Mouse (Mus musculus) macrophage (primary cell): ENCODE results near the gene Anks1b. TPM values are rescaled to one million over a fixed set of nuclear protein-coding genes. Genes with fewer than 3 reads are reported as not detected.

Experiments
- H3K27ac ChIP-seq: fragments of 350-480 bp; formaldehyde crosslinking; 2 replicates; pipeline ENCODE4 v1.9.0; 2021
- H3K36me3 ChIP-seq: fragments of 350-480 bp; formaldehyde crosslinking; 2 replicates; pipeline ENCODE4 v1.9.0; 2021; ENCODE audit errors: inconsistent target
- H3K4me3 ChIP-seq: fragments of 350-480 bp; formaldehyde crosslinking; 2 replicates; pipeline ENCODE4 v1.9.0; 2021; ENCODE audit errors: inconsistent target
- H3K79me2 ChIP-seq: fragments of 350-480 bp; formaldehyde crosslinking; 2 replicates; pipeline ENCODE4 v1.9.0; 2021; ENCODE audit errors: inconsistent target
- WGBS: methylation state at CpG from one replicate; pipeline ENCODE4 v1.1.7; 2026; ENCODE audit warnings: inconsistent platforms; ENCODE audit not compliant: missing documents; 5-methylcytosine and 5-hydroxymethylcytosine counted together
- polyA plus RNA-seq: library from polyadenylated mRNA; stranded (reverse); fragments of 250-400 nt; gene quantifications from 3 replicates; pipeline ENCODE4 v1.2.4, GENCODE M21; 2018; ENCODE audit warnings: inconsistent platforms

Anks1b gene
- polyA plus RNA-seq, 1 experiment from 2014 or later = not detected

DNA sequence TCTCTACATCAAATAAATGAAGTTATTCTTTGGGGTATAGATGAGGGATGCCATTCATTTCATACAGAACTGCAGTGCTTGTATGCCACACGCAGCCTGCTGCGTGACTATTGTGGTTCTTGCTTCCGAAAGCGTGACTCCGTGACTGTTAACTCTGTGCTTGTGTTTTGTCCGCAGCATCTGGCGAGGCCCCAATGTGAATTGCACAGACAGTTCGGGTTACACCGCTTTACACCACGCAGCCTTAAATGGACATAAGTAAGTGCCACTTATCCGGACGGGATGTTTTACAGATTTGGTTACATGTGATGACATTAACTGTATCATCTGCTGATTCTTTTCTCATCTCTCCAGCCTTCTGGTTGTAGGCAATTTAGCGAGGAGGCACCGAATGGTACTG is 159.7 kb downstream of the Anks1b start:
- H3K4me3 ChIP-seq = no peak overlapping the region
- H3K27ac ChIP-seq = no peak overlapping the region
- H3K36me3 ChIP-seq = no peaks in the 10 kb centered on the region
- H3K79me2 ChIP-seq = no peaks in the 10 kb centered on the region
- WGBS = 96% methylated on average over 14 of the region's 14 CpGs

DNA sequence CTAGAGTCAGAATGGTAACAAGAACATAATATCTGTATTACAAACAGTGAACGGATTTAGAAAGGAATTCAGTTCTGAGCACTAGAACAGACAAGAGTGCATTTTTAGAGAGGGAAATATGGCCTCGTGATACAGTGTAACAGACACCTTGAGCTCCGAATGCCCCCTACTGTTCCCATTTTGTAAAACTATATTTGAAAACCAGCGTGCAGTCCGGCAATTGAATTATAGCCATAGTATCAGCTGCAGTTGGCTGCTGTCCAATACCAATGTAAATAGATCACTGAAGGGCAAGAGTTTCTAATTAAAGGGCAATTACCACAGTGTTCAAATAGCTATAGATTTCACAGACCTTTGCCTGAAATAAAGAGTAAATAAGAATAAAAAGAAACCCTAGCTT is 170.0 kb downstream of the Anks1b start:
- Histone ChIP-seq H3K36me3 (no peaks in the 10 kb centered on the region), H3K79me2 (no peaks in the 10 kb centered on the region), H3K4me3 (no peak overlapping the region), H3K27ac (no peak overlapping the region)
- WGBS = 29% methylated on average over 5 of the region's 5 CpGs

DNA sequence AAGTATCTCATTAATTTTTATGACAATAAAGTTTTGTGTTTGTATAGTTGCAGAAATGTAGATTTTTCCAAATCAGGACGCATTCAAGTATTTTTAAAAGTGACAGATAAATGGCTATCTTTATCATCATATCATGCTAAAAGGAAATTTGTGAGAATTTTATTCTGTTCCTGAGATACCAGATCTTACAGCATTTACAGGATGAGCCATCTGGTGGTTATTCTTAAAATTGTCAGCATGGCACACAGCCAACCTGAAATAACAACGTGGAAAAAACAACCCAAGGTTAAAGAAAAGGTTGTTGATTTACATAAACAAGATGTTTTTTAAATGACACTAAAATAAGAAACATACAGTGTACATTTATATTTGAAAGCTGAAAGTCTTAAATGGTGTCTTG is 170.5 kb downstream of the Anks1b start:
- Histone ChIP-seq H3K36me3 (no peaks in the 10 kb centered on the region), H3K79me2 (no peaks in the 10 kb centered on the region), H3K4me3 (no peak overlapping the region), H3K27ac (no peak overlapping the region)
- 56% methylated on average over 2 of the region's 2 CpGs for WGBS

DNA sequence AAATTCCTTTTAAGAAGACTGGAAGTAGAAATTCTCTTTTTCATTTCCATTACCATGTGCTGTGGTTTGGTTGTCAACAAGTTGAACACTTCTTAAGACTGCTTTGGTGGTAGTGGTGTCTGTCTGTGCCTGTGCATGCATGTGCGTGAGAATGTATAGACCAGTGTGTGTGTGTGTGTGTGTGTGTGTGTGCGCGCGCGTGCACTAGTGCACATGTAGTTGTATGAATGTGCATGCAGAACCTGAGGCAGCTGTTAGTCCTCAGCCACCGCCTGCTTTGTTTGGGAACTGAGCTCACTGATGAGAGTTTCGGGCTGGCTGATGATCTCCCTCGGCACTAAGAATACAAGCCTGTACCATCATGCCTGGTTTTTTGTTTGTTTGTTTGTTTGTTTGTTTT is 170.9 kb downstream of the Anks1b start:
- Histone ChIP-seq H3K79me2 (no peaks in the 10 kb centered on the region), H3K4me3 (no peak overlapping the region), H3K27ac (no peak overlapping the region), H3K36me3 (no peaks in the 10 kb centered on the region)
- WGBS = 95% methylated on average over 7 of the region's 8 CpGs

DNA sequence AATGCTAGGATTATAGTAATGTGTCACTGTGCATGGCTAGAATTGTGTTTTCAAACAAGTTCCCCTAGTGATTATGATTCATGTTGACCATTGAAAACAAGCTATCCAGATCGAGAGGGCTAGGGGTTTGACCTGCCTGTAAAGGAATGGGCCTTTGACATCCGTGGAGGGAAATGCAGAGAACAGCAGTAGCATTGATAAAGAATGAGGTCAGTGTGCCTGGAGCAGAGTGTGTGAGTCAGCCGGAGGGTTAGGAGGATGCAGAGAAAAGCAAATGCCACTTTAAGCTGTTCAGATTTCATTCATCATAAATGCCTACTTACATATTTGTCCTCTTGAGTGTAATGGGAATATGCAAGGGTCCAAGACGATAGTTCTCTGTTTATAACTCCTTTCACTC is 195.3 kb downstream of the Anks1b start:
- Histone ChIP-seq H3K36me3 (no peaks in the 10 kb centered on the region), H3K79me2 (no peaks in the 10 kb centered on the region), H3K4me3 (no peak overlapping the region), H3K27ac (no peak overlapping the region)
- 66% methylated on average over 4 of the region's 4 CpGs for WGBS

DNA sequence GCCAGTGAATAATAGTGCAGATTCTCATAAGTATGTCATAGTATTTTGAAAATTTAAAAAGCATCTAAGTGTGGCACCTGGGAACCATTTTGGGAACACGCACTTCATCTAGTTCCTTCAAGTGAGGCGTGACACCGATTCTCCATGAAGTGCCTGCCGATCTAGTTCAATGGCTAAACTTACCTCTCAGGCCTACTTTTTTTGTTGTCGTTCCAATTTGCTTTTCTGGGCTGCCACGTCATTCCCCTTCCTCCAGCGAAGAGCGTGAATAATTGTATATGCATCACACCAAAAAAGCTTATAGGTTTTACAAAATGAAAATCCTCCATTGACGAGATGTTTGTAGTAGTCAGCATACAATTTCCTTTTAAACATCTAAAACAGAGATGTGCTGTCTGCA is 204.6 kb downstream of the Anks1b start:
- Histone ChIP-seq H3K79me2 (no peaks in the 10 kb centered on the region), H3K27ac (no peak overlapping the region), H3K4me3 (no peak overlapping the region), H3K36me3 (no peaks in the 10 kb centered on the region)
- WGBS = 88% methylated on average over 9 of the region's 9 CpGs

DNA sequence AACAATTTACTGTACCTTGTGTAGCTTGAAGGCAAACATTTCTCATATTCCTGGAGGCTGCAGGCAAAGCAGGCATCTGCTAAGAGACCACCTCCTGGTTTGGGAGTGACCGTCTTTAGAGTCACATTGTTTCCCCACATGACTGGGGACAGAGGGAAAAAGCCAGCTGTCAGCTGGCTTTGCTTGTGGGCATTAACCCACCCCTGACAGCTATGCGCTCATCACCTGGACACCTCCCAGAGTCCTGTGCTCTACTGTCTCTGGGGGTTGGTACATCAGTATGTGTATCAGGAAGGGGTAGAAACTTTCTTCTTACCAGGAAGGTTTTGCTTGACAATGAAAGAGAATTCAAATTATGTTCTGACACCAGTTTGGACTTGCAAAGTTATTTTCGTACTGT is 207.8 kb downstream of the Anks1b start:
- WGBS = 70% methylated on average over 3 of the region's 3 CpGs
- no peaks in the 10 kb centered on the region for H3K36me3 ChIP-seq
- no peaks in the 10 kb centered on the region for H3K79me2 ChIP-seq
- H3K27ac ChIP-seq = no peak overlapping the region
- no peak overlapping the region for H3K4me3 ChIP-seq

DNA sequence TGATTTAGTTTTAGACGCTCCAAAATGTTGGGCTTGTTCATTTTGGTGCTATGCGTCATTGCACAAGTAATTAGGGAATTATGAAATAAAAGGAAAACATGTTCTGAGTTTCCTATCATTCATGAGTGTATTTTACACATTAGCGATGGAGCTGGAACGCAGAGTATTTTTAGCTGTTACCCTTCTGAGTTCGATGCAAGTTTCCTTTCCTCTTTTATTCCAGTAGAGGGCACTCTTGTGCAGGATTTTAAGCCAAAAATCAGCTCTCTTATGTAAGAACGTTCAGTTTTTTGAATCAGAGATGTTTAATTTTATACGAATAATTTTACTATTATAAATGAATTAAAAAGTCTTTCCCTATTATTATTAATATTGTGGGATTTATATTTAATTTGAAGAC is 208.3 kb downstream of the Anks1b start:
- no peaks in the 10 kb centered on the region for H3K36me3 ChIP-seq
- no peak overlapping the region for H3K4me3 ChIP-seq
- 15% methylated on average over 7 of the region's 7 CpGs for WGBS
- H3K27ac ChIP-seq = no peak overlapping the region
- H3K79me2 ChIP-seq = no peaks in the 10 kb centered on the region

DNA sequence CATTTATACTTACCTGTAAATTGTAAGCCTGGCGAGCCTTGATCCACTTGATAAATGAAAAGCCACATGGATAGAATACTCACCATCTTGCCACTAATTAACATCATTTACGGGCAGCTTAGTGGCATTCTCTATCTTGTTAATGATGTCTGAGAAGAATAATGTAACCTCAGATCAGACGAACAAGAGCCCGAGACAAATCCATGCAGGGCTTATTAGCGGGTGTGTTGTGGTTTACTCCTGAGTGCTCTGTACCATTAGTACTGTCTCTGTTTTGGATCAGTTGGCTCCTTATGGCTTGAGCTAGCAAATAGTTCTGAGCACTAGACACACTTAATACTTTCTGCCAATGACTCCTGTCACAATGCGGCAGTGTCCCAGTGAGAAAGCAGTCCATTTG is 220.6 kb downstream of the Anks1b start:
- whole genome bisulfite sequencing = 99% methylated on average over 6 of the region's 6 CpGs
- no peaks in the 10 kb centered on the region for H3K79me2 ChIP-seq
- no peak overlapping the region for H3K4me3 ChIP-seq
- no peak overlapping the region for H3K27ac ChIP-seq
- no peaks in the 10 kb centered on the region for H3K36me3 ChIP-seq

DNA sequence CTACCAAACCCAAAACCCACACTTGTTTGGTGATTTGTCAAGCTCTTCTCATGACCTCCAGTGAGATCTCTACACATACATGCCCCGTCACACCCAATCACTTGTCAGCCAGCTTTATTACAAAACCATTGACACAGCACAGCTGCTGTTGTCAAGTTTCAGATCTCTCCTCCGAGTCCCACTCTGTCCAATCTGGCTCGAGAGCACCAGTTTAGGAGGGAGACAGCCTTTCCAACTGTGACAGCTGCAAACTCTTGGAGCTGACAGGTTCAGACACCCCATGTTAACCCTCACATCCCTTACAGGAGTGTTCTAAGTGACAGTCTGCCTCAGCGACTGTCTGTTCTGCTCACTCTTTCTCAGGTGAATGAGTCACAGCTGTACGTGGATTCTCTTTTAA is 239.4 kb downstream of the Anks1b start:
- Histone ChIP-seq H3K27ac (no peak overlapping the region), H3K79me2 (no peaks in the 10 kb centered on the region), H3K36me3 (no peaks in the 10 kb centered on the region), H3K4me3 (no peak overlapping the region)
- WGBS = 82% methylated on average over 5 of the region's 5 CpGs

DNA sequence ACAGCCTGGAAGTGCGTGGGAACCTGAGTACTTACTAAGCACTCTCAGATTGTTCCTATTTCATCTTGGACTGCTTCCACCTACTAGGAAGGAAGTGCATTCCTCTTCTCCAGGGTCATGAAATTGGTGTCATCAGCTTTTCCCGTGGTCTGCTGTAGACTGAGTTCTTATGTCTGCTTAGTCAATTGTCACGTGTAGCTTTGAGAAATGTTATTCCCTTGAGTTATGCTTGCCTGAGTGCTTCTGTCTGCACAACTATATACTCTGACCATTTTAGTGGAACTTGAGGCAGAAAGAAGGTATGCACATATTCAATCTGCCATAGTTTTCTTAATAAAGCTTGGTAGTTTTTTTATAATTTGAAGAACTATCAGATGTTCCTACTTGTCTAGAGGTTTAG is 243.6 kb downstream of the Anks1b start:
- WGBS = 92% methylated on average over 3 of the region's 3 CpGs

DNA sequence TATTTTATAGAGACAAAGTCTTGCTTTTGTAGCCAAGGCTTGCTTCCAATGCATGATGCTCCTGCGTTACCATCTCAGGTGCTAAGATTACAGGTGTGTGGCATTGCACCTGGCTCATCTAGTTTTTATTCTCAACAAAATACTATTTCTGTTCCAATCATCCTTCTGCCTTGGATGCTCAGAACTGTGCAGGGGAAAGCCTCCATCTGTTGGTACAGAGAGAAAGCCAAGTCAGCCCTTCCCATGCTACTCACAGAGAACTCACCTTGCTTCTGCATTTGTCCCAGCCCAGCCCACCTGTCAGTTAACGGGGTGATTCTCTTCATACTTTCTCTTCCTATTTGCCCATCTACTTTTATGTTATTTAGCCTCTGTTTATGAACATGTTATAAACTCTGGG is 244.5 kb downstream of the Anks1b start:
- Histone ChIP-seq H3K4me3 (no peak overlapping the region), H3K27ac (no peak overlapping the region), H3K79me2 (no peaks in the 10 kb centered on the region), H3K36me3 (no peaks in the 10 kb centered on the region)
- WGBS = 73% methylated on average over 2 of the region's 2 CpGs

More for the DNA sequence above, 243.6 kb downstream of the Anks1b start:
- no peak overlapping the region for H3K27ac ChIP-seq
- no peaks in the 10 kb centered on the region for H3K36me3 ChIP-seq
- no peaks in the 10 kb centered on the region for H3K79me2 ChIP-seq
- H3K4me3 ChIP-seq = no peak overlapping the region

DNA sequence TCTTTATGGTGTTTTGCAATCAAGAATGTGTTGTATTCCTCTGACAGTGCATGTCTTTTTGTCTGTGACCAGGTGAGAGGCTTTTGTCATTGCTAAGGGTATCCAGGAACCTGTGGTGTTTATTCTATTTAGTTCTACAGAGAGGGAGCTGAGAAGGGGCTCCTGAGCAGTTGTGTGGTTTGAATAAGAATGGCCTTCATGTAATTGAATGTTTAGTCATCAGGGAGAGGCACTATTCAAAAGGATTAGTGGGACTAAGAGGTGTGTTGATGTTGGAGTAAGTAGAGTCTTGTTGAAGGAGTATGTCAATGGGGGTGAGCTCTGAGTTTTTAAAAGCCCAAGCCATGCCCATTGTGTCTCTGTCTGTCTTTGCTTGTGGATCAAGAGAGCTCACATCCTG is 264.2 kb downstream of the Anks1b start:
- H3K4me3 ChIP-seq = no peak overlapping the region
- H3K27ac ChIP-seq = no peak overlapping the region
- H3K36me3 ChIP-seq = no peaks in the 10 kb centered on the region
- no peaks in the 10 kb centered on the region for H3K79me2 ChIP-seq

DNA sequence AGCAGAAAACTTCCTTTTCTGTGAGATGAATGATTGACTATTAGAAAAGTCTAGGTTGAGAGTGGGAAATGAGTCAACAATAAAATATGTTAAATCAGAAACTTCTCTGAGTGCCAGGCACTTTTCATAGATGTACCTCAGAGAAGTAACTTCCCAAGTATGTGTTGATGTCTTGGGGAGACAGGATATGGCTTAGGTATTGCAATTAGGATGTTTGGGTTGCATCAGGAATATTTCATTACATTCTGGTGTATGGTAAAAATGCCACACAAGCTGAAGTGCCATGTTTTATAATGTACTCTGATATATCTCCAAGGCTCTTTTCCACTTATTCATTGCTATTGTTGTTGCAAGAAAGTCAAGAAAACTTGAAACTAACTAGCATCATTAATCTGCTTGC is 267.6 kb downstream of the Anks1b start:
- H3K4me3 ChIP-seq = no peak overlapping the region
- no peak overlapping the region for H3K27ac ChIP-seq
- H3K79me2 ChIP-seq = no peaks in the 10 kb centered on the region
- no peaks in the 10 kb centered on the region for H3K36me3 ChIP-seq

DNA sequence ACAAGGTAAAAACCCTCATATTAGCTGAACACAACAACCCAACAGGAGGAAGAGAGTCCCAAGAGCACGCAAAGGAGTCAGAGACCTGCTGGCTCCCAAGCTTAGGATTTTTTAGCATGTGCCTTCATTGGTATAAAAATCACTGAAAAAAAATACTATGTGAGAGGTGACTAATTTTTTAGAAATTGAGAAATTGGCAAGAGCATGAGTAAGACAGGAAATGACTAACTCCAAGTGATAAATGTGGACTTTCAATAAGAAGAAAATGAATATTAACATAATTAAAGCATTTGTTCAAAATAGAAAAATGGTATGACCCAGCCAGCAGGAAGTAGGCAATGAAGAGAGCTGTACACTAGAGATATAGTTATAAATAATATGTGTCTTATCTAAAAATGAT is 271.1 kb downstream of the Anks1b start:
- Histone ChIP-seq H3K27ac (no peak overlapping the region), H3K36me3 (no peaks in the 10 kb centered on the region), H3K79me2 (no peaks in the 10 kb centered on the region), H3K4me3 (no peak overlapping the region)
- 89% methylated on average over 1 of the region's 1 CpGs for WGBS

DNA sequence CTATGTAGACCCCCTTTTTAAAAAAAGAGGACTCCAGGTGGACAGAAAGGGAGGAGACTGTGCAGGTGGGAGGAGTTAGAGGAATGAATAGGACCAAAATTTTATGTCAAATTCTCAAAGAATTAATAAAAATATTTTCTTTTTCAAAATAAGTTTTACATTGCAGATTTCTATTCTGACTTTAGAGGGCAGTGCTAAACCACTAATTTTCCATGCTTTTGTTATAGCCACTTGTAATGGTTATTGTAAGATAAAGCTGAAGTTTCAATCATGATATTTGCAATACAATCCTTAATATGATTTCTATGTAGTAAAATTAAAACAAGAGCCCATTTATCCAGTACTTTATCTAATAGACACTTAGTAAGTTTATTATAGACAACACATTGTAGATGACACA is 278.2 kb downstream of the Anks1b start:
- H3K27ac ChIP-seq = no peak overlapping the region
- H3K79me2 ChIP-seq = no peaks in the 10 kb centered on the region
- no peaks in the 10 kb centered on the region for H3K36me3 ChIP-seq
- H3K4me3 ChIP-seq = no peak overlapping the region
